Mouse (Mus musculus): ENCODE data around the gene Sema3d.

DNA sequence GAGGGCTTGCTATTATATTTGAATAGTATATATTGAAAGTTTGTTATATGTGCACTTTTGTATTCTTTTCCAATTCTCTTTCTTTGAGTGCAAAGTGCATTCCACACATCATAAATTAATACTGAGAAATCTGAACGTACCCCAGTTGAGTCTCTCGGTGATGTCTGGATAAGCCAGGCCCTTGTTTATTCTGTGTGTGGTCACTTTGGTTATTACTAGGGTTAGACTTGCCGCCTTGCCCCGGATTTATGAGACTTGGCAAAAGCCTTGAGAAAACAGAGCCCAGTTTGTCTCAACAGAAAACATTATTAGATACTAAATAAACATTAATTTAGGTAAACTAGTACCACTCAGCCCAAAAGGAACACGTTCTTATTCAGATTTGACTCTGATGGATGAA lies 40.1 kb downstream of the Sema3d start:
- TF ChIP-seq CTCF (IDR thresholded peaks at IDR 0.05; ENCODE audit: low read depth, low read length) (no peak), GATA1 (IDR thresholded peaks at IDR 0.05; ENCODE audit: borderline replicate concordance, low read length) (no peak), TAL1 (conservative IDR thresholded peaks at IDR 0.05; ENCODE audit: low read depth, low read length) (no peak)
